Mouse (Mus musculus) gastrocnemius, postnatal 25 days (tissue): ENCODE results near the gene Polm. TPM values are rescaled to one million over a fixed set of nuclear protein-coding genes. Genes with fewer than 3 reads are reported as not detected.

Source experiments
- DNase-seq: peaks from one replicate; pipeline ENCODE4 v3.0.0; 2022
- long read RNA-seq, 2 experiments: library from polyadenylated mRNA; stranded (forward); transcript quantifications; one replicate each; pipeline ENCODE4 v2.0.0; 2021
- total RNA-seq, 2 experiments: library from RNA; stranded (reverse); gene quantifications; 1 replicate in 1 of 2; 2 replicates in 1 of 2; pipeline ENCODE4 v1.2.3; 2021

Polm gene
- total RNA-seq: 1 to 10 TPM; 1.8 to 2.8 TPM
- long read RNA-seq, experiment 1, partial matches to known transcripts: 0 of 1 reads
- long read RNA-seq, experiment 1, other reads (novel, unspliced or antisense): 1 of 1 reads
- long read RNA-seq, experiment 2, partial matches to known transcripts: 0 of 1 reads
- long read RNA-seq, experiment 2, other reads (novel, unspliced or antisense): 1 of 1 reads

DNA sequence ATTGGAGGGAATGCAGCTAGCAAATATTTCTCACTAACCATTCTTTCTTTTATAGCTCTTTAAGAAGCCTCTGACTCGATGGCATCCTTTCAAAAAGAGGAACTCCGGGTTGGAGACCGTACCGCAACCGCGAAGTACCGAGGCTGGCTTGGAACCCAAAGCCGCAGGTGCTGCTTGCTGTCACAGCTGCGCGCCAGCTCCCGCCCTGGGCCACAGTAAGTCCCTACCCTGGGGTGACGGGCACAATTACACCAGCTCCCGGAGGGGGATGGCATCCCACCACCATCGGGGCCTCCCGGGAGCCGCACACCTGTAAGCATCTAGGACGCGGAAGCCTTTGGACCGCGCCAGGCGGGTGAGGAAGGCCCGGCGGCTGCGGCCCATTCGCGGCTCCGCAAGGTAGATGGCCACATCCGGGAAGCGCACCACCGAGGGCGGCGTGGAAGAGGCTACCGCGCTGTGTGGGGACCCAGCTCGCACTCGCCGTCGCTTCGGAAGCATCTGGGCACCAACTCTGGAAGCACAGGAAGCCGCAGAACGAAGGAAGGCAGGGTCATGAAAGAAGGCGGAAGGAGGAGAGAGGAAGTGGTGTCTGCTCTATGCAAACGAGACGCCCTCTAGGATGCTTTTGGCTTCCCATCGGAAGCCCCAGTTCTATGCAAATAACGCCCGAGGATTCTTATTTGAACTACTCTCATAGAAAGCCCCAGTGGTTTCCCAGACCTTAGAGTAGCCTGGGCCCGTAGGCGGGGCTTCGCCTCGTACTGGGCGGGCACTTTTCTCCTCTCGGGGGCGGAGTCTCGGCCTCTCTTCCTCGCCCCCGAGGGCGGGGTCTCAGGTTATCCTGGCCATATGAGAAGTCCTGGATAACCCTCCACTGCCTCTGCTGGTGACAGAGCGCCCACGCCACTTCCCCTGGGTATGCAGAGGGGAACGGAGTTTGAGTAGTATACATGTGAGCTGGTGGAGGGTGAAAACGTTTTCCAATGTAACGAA, at the start of gene Polm:
Polm (minus strand) TSS at position 766 of the 996 bp plus-strand sequence.
- peak; percentile 92 for DNase-seq

GRCm38 (mm10) chr11:5887250-5887649, 49.4 kb upstream of the Polm start:
- no peak for DNase-seq

GRCm38 (mm10) chr11:5886187-5886586, 48.4 kb upstream of the Polm start:
- DNase-seq: no peak

DNA sequence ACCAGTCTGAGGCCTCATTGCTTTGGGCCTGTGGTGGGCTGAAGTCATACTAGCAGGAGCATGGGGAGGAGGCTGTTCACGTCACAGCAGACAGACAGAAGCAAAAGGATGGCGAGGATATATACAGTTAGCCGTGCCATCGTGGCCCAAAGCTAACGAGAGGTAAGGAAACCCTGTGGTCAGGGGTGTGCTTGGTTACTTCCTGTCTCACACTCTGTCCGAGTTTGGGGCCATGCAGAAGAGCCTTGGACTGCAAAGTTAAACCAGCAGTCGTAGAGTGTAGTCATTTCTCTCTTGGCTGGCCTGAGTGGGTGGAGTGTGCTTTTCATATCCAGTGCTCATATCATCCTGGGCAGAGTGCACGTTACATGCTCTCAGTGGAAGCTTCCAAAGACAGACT, 44.7 kb upstream of the Polm start:
- no peak for DNase-seq

DNA sequence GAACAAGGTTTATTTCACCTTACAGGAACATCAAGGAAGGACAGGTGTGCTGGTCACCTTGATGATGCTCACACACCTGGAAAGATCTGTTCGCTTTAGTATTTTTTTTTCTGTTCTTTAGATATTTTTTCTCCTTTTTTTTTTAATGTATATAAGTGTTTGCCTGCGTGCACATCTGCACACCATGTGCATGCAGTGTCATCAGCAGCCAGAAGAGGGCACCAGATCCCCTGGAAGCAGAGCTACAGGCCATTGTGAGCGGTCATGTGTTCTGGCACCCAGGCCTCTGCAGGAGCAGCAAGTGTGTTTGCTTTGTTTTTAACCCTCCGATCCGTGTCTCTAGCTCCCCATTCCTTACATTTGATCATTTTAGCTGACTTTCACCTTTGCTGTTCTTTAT, 42.1 kb upstream of the Polm start:
- no peak for DNase-seq

DNA sequence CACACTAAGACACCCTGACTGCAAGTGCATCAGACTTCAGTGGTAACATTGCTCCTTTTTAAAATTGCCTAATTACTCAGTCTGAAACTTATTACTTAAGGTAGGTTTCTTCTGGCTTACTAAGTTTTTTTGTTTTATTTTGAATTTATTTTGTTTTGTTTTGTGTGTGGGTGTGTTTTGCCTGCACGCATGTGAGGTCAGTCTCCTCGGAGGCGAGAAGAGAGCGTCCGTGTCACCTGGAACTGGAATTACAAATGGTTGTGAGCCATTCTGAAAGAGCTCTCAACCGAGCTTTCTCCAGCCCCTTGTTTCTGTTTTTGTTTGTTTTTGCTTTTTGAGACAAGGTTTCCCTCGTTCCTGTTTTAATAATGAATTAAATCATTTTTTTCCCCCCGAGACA, 40.8 kb upstream of the Polm start:
- no peak for DNase-seq

DNA sequence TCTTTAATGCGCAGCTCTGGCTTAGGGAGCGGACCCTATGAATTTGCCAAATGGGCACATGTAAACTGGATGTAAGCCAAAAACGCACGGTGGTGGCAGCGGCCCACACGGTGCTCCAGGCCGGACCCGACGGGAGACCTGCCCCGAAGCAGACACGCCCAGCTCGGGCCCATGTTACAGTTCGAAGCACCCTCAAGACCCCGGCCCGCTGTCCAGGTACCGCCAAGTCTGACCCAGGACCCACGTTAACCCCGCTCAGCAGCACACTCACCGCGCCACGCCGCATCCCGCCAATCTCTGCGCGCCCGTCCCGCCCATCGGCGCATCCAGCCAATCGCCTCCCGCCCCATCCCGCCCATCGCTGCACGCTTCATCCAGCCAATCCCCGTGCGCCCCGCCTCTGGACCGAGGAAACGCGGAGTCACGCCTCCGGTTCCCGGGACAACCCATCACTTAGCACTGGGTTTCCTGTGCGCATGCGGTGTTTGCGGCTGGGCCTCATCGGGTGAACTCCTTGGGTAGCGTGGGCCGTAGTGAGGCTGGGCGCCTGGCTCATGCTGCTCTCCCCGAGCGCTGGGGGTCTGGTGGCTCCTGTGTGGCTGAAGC, 40.2 kb upstream of the Polm start, which contains the start of gene Pold2:
Pold2 (minus strand) TSS at position 372 of the 606 bp plus-strand sequence.
- DNase-seq: peak; percentile 97

DNA sequence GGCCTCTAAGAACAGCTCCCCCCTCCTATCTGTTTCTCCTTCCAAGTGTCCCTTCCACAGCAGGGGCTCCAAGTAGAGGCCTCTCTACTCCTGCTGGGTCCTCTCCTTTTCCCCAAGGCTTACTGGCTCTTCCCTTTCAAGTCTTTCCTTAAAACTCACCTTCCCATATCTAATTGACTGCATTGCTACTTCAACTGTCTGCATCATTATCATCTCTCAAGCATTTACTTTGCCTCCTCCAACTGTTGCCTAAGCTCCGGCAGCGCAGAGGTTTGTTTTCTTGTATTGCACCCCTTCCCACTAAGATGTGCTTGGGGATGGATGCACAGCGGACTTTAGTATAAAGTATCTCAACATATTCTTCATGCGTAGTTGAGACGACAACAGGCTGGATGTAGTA, 39.6 kb upstream of the Polm start:
- DNase-seq: no peak

DNA sequence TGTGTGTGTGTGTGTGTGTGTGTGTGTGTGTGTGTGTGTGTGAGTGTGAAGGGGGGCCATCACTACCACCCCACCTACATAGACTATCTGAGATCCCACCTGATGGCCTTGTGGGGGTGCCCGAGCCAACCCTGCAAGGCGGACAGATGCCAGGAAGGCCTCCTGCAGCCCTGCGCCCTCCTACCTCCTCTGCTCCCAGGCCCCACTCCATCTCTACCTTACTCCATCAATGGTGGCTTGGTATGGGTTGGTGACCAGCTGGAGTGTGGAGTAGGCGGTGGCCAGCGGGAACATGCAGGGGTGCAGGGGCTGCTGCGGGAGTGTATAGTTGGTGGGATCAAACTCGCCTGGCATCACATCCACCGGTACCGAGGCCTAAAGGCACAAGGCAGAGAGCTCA, 35.4 kb upstream of the Polm start:
- no peak for DNase-seq

DNA sequence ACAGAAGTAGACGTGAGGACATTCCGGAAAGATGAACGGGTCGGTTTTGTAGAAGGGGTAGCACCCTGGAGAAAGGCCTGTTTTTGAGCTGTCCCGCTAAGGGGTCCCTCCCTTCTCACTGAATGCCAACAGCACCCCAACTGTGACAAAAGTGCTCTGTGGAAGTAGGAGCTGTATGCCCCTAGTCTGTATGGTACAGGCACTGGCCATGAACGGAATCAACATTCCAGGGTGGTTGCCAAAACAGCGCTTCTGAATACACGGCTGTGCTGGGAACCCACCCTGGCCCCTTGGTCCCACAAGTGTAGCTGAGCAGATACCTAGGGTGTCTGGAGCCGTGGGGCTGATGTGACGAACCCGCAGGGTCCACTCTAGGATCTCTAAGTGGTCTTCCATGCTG, 34.9 kb upstream of the Polm start:
- no peak for DNase-seq

DNA sequence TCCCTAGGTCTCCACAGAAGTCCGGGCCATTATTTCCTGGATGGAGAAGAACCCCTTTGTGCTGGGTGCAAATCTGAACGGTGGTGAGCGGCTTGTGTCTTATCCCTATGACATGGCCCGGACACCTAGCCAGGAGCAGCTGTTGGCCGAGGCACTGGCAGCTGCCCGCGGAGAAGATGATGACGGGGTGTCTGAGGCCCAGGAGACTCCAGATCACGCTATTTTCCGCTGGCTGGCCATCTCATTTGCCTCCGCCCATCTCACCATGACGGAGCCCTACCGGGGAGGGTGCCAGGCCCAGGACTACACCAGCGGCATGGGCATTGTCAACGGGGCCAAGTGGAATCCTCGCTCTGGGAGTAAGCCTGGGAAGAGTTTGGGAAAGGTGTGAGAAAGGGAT, 32.3 kb upstream of the Polm start:
- DNase-seq: peak; percentile 74

DNA sequence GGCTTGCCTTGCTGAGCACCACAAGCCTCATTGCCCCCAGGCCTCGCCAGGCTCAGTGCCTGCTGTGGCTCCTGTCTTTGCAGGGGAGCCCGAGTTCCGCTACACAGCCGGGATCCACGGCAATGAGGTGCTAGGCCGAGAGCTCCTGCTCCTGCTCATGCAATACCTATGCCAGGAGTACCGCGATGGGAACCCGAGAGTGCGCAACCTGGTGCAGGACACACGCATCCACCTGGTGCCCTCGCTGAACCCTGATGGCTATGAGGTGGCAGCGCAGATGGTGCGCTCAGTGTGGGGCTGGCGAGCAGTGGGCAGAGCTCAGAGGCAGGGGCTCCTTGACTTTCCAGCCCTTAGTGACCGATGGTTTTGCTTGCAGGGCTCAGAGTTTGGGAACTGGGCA, 31.5 kb upstream of the Polm start:
- no peak for DNase-seq

DNA sequence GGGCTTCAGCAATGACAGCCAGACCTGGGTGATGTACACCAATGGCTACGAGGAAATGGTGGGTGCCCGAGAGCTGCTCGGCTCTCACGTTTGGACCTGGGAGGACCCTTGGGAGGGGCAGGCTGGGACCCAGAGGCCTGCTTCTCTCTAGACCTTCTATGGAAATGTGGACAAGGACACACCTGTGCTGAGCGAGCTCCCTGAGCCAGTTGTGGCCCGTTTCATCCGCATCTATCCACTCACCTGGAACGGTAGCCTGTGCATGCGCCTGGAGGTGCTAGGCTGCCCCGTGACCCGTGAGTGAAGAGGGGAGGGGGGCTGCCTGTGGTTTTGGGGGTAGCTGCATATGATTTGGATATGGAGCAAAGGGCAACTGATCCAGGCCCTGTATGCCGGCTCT, 30.5 kb upstream of the Polm start:
- no peak for DNase-seq

- DNase-seq: no peak
Measured at GRCm38 (mm10) chr11:5867196-5867595, 29.4 kb upstream of the Polm start.

- peak; percentile 51 for DNase-seq
Measured at GRCm38 (mm10) chr11:5862394-5863105, 24.7 kb upstream of the Polm start.

- peak; percentile 78 for DNase-seq
Measured at GRCm38 (mm10) chr11:5861678-5862393, 24.0 kb upstream of the Polm start, which contains the start of gene Aebp1. Gene Aebp1, plus strand, starts transcription at chr11:5861947.

DNA sequence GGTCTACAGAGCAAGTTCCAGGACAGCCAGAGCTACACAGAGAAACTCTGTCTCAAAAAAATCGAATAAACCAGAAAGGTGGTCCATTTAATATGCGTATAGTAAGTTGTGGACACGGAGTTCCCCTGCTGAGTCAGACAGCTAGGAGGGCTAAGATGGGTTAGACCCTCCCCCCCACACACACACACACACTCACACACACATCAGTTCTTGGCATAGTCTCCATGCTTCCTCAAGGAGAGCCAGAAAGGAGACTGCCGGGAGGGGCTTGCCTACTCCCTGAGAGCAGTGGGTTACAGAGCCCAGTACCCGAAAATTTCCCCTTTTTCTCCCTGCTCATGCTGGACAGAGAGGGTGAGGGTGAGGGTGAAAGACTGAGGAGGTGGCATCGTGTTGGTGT, 22.8 kb upstream of the Polm start:
- no peak for DNase-seq

DNA sequence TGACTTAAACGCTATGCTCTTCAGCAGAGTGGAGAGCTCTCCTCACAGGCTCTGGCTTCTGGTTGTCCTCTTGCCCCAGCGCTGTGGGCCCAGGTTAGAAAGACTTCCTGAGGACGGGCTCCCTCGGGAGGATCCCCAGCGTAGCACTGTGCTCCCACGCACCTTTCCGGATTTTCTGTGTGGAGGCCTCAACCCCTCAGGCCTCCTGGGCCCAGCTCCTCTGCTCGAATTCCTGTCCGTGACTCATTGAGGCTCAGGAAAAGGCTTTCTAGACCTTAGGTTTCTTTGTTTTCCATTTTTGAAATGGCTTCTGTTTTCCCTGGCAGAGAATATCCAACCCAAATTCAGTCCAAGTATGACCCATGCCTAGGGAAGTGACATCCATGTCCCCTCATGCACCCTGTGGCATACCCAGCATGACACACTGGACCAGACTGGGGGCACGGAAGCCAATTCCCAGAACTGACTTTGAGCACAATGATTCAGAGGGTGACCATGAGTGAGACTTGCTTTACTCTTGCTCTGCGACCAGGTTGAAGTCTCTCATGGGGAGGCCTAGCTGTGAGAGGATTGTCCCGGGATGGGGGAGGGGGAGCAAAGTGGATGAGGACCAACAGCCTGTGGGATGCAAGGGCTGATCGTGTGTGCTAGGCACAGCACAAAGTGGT, 22.2 kb upstream of the Polm start:
- DNase-seq: no peak

DNA sequence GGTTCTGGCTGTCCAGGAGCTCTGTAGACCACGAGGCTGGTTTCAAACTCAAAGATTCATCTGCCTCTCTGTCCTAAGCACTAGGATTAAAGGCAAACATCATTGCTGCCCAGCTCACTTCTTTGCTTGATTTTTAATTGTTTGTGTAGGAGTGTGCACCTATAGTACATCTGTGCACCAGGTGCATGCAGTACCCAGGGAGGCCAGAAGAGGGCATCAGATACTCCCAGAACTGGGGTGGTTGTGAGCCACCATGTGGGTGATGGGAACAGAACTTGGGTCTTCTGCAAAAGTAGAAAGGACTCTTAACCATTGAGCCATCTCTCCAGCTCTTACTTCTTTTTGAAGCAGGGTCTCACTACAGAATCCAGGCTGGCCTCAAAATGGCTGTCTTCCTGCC, 20.9 kb upstream of the Polm start:
- no peak for DNase-seq

DNA sequence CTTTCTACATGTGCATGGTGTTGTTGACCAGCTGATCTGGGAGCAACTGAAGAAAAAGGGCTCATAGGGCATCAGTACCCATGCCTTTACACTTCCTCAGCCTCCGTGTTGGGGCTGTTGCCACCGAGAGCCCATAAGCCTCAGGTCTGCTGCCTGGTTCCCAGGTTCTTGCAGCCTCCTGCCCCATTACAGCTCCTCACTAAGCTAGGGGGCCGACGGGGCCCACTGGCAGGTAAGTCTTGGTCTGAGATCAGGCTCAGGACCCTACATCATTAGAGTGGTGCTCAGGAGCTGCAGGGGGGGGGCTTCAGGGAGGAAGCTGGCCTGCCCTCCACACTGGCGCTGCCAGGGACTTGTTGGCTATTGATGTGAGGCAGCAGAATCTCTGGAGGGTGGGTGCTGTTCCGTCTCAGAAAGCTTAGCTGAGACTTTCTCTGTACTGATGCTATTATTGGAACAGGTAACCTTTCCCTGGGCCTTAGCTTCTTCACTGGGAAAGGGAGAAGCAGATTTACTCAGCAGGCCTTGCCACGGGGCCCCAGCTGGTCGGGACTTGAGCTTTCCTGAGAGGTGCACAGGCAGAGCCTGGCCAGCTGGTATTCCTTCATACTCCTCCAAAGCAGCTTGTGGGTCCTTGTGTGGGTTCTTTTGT, 18.8 kb upstream of the Polm start:
- DNase-seq: peak; percentile 46

DNA sequence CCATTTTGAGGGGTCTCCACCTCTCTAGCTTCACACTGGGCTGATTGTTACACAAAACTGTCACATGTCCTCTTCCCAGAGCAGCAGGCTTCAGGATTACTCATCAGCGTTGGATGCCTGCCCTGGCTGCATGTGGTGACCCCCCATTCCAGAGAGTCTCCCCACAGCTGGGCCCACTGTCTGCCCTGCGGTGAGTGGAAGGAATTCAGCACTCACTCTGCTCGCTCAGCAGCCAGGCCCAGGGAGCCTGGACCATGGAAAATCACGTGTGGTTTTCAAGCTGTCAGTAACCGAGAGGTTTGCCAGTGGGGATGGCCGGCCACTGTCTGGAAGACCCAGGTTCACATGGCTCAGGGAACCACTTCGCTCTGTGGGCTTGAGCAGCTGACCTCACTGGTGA, 18.1 kb upstream of the Polm start:
- DNase-seq: peak; percentile 82
